Mouse (Mus musculus): ENCODE data around the gene Fhdc1. TPM values are rescaled to one million over a fixed set of nuclear protein-coding genes. Genes with fewer than 3 reads are reported as not detected.

Gene Fhdc1
- polyA plus RNA-seq, 1 experiment from 2014 or later = 14.5 TPM

DNA sequence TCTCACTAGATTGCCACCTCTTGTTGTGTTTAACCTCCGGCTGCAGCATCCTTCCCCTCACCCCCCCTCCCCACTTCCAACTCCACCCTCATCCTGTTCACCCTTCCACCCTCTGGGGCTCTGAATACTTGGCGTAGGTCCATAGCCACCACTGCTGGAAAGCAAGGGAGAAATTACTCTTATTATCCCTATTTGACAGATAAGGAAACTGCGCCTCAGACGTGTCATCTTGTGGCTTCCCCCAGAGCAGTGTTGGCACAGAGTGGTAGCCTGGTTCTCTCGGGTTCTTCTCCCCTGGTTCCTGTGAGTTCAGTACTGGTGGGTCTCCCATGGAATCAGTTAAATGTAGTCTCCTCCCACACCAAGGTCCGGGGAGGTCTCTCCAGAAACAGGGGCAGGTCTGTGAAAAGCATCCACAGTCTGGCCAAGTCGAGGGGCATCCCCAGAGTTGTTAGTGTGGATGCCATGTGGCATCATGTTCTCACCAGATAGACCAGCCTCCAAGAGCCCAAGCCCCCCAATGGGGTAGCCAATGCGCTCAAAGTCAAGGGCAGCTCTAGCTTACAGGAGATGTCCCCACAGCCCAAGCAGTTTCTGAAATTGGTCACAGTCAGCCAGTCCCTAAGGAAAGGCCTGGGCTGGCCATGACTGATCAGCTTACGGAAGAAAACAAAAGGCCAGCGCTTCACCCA, 12.7 kb downstream of the Fhdc1 start:
- Histone ChIP-seq H3K4me3 (ENCODE audit: low read length) (no peak overlapping the region), H3K9ac (ENCODE audit: low read length) (no peak overlapping the region), H3K9me3 (ENCODE audit: control insufficient read depth, low read length) (no peaks in the 10 kb centered on the region), H3K27ac (ENCODE audit: low read length) (no peak overlapping the region), H3K4me1 (replicated peaks; ENCODE audit: control insufficient read depth, insufficient read depth, low read length) (peaks cover 20% of the 10 kb centered on the region), H3K4me2 (ENCODE audit: low read depth, low read length) (no peak overlapping the region), H3K27me3 (ENCODE audit: control insufficient read depth, insufficient read depth, low read depth, low read length) (no peaks in the 10 kb centered on the region), H3K36me3 (ENCODE audit: control insufficient read depth, insufficient read depth, low read length) (no peaks in the 10 kb centered on the region)
- WGBS = 38% methylated on average over 10 of the region's 10 CpGs
- peak; percentile 59 for ATAC-seq (ENCODE audit: low read depth)

DNA sequence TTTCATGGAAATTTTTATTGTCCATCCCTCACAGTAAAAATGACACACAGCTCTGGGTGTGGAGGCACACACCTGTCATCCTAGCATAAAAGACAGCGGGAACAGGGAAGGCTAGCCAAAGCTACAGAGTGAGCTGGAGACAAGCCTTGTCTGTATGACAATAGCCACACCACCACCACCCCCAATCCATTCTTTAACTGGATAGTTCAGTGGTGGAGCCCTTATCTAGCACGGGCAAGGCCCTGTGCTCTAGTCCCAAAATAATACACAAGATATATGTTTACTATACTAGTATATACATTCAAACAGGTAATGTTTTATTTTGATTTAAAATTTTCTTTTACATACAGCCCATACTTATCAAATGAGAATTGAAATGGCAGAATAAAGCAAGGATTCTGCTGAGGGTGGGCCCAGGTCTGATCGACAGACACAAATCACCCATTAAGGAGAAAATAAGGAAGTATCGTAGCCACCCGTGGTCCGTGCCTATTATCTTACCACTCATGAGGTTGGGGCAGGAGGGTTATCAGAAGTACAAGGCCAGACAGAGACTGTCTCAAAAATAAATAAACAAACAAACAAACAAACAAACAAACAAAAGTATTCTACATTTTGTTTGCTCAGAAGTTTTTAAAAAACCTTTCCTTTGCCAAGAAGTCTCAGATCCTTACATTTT, 14.3 kb downstream of the Fhdc1 start:
- no peak overlapping the region for H3K27ac ChIP-seq (ENCODE audit: low read length)
- no peak overlapping the region for H3K9ac ChIP-seq (ENCODE audit: low read length)
- peaks cover 25% of the 10 kb centered on the region for H3K4me1 ChIP-seq (replicated peaks; ENCODE audit: control insufficient read depth, insufficient read depth, low read length)
- no peak overlapping the region for H3K4me3 ChIP-seq (ENCODE audit: low read length)
- no peaks in the 10 kb centered on the region for H3K9me3 ChIP-seq (ENCODE audit: control insufficient read depth, low read length)
- H3K36me3 ChIP-seq (ENCODE audit: control insufficient read depth, insufficient read depth, low read length) = no peaks in the 10 kb centered on the region
- H3K4me2 ChIP-seq (ENCODE audit: low read depth, low read length) = no peak overlapping the region
- no peaks in the 10 kb centered on the region for H3K27me3 ChIP-seq (ENCODE audit: control insufficient read depth, insufficient read depth, low read depth, low read length)
- ATAC-seq (ENCODE audit: low read depth) = no peak
- 74% methylated on average over 6 of the region's 6 CpGs for WGBS

DNA sequence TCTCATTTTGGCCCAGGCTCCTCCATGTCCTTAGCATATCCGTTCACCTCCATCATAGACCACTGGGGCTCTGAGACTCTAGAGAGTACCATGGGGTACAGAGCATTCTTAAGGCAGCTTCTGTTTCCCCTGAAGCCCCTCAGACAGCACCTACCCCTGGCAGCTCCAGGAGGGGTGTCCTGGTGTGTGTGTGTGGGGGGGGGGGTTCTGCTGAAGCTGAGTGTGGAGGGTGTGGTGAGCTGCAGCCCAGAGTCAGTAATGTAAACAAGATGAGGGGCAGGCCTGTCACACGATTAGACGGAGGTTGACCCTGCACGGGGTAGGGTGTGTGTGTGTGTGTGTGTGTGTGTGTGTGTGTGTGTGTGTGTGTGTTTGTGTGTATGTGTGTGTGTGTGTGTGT, 18.5 kb downstream of the Fhdc1 start:
- no peak overlapping the region for H3K4me3 ChIP-seq (ENCODE audit: low read length)
- no peaks in the 10 kb centered on the region for H3K36me3 ChIP-seq (ENCODE audit: control insufficient read depth, insufficient read depth, low read length)
- ATAC-seq (ENCODE audit: low read depth) = peak; percentile 47
- H3K4me1 ChIP-seq (replicated peaks; ENCODE audit: control insufficient read depth, insufficient read depth, low read length) = peaks cover 18% of the 10 kb centered on the region
- no peaks in the 10 kb centered on the region for H3K27me3 ChIP-seq (ENCODE audit: control insufficient read depth, insufficient read depth, low read depth, low read length)
- H3K4me2 ChIP-seq (ENCODE audit: low read depth, low read length) = no peak overlapping the region
- no peaks in the 10 kb centered on the region for H3K9me3 ChIP-seq (ENCODE audit: control insufficient read depth, low read length)
- WGBS = 19% methylated on average over 4 of the region's 4 CpGs
- no peak overlapping the region for H3K27ac ChIP-seq (ENCODE audit: low read length)
- no peak overlapping the region for H3K9ac ChIP-seq (ENCODE audit: low read length)

DNA sequence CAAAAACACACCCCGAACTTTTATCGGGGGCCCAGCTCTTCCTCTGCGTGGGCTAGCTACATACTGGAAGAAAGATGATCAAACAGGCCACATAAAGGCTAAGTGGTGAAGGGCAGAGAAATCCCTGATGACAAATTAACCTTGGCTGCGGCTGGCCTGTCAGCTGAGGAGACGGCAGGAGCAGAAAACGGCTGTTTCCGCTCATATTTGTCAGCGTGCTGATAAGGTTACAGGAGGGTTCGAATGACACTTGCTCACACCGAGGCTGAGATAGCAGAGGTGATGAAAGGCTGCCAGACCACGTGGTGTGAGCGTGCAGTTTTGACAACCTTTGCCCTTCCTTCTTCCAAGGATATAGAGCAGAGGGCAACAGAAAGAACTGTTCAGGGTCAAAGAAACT, 19.3 kb downstream of the Fhdc1 start:
- Histone ChIP-seq H3K4me1 (replicated peaks; ENCODE audit: control insufficient read depth, insufficient read depth, low read length) (peaks cover 20% of the 10 kb centered on the region), H3K36me3 (ENCODE audit: control insufficient read depth, insufficient read depth, low read length) (no peaks in the 10 kb centered on the region), H3K27ac (ENCODE audit: low read length) (peak overlapping the region; percentile 47), H3K4me2 (ENCODE audit: low read depth, low read length) (peak overlapping the region; percentile 16; the same call in 1 of the 2 replicates), H3K9ac (ENCODE audit: low read length) (peak overlapping the region; percentile 31; the same call in 1 of the 2 replicates), H3K4me3 (ENCODE audit: low read length) (no peak overlapping the region), H3K27me3 (ENCODE audit: control insufficient read depth, insufficient read depth, low read depth, low read length) (no peaks in the 10 kb centered on the region), H3K9me3 (ENCODE audit: control insufficient read depth, low read length) (no peaks in the 10 kb centered on the region)
- WGBS = 9% methylated on average over 12 of the region's 12 CpGs
- ATAC-seq (ENCODE audit: low read depth) = peak; percentile 78

DNA sequence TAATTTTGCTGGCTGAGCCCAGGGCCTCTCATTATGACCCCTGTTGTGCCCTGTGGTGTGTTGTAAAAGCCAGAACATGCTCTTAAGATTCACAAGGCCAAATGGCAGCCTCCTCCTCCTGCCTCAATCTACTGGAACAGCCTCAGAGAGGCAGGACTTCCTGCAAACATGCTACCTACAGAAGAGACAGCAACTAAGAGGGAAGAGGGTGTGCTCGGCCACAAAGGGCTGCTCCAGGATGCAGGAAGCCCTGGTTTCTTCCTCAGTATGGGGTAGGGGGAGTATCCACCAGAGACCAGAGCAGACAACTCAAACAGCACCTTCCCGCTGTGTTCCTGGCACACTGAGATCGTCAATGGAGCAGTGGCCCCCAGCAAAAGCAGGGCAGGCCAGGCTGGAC, 19.7 kb downstream of the Fhdc1 start:
- Histone ChIP-seq H3K4me1 (replicated peaks; ENCODE audit: control insufficient read depth, insufficient read depth, low read length) (peaks cover 24% of the 10 kb centered on the region), H3K4me2 (ENCODE audit: low read depth, low read length) (0 out of 2 replicates have a peak overlapping the region, but pooled peaks have one; percentile 16), H3K27ac (ENCODE audit: low read length) (peak overlapping the region; percentile 47), H3K36me3 (ENCODE audit: control insufficient read depth, insufficient read depth, low read length) (no peaks in the 10 kb centered on the region), H3K4me3 (ENCODE audit: low read length) (no peak overlapping the region), H3K27me3 (ENCODE audit: control insufficient read depth, insufficient read depth, low read depth, low read length) (no peaks in the 10 kb centered on the region), H3K9me3 (ENCODE audit: control insufficient read depth, low read length) (no peaks in the 10 kb centered on the region), H3K9ac (ENCODE audit: low read length) (peak overlapping the region; percentile 31; the same call in 1 of the 2 replicates)
- 18% methylated on average over 3 of the region's 3 CpGs for WGBS
- ATAC-seq (ENCODE audit: low read depth) = peak; percentile 48

DNA sequence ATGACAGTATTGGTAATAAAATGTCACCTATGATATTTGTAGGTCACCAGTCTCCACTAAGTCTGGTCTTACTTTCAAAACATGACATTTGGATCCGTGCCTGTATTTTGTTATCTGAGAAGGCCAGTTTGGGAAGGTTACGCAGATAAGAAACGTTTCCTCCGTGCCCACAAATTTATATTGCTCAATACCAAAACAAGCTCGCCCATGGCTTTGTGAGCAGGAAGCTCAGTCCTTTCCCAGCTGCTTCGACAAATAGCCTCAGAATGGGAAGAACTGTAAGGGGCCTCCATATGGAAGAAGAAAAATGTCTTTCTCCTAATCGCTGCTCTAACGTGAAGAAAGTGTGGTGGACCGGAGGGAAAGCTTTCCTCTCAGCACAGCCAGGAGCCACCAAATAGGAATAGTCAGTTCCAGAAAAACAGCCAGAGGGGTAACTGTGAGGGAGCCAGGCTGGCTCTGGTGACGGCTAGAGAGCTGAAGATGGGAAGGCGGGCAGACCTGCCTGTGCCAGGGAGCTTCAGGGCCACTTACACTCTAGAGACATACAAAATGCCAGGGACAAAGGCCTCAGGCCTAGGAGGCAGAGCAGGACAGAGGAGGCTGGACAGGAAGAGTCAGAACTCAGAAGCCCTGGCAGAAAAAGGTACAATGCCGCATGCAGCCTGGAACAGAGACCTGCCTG, 24.4 kb downstream of the Fhdc1 start:
- Histone ChIP-seq H3K36me3 (ENCODE audit: control insufficient read depth, insufficient read depth, low read length) (no peaks in the 10 kb centered on the region; the same call in 1 of the 2 replicates), H3K9me3 (ENCODE audit: control insufficient read depth, low read length) (no peaks in the 10 kb centered on the region), H3K4me3 (ENCODE audit: low read length) (no peak overlapping the region), H3K27me3 (ENCODE audit: control insufficient read depth, insufficient read depth, low read depth, low read length) (no peaks in the 10 kb centered on the region), H3K4me2 (ENCODE audit: low read depth, low read length) (no peak overlapping the region), H3K9ac (ENCODE audit: low read length) (no peak overlapping the region), H3K4me1 (replicated peaks; ENCODE audit: control insufficient read depth, insufficient read depth, low read length) (peaks cover 16% of the 10 kb centered on the region), H3K27ac (ENCODE audit: low read length) (peak overlapping the region; percentile 41; the same call in 1 of the 2 replicates)
- ATAC-seq (ENCODE audit: low read depth) = 0 out of 2 replicates have a peak, but pooled peaks have one; percentile 26
- 45% methylated on average over 12 of the region's 12 CpGs for WGBS

DNA sequence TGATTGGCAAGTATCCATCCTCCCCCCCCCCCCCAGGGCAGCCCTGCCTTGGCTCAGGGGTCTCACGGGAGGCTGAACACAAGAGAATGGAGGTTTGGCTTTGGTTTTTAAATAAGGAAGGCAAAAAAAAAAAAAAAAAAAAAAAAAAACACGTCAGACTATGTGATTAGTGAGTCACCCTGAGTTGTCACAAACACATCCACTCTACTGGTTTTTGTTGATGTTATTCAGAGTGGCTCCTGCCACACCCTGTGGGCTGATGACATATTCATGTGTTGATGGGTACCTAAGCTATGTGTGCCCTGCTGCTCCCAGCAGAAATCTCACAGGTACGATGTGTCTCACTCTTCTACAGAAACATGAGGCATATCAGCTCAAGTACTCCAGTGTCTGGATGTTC, 29.6 kb downstream of the Fhdc1 start:
- Histone ChIP-seq H3K9ac (ENCODE audit: low read length) (no peak overlapping the region), H3K4me1 (replicated peaks; ENCODE audit: control insufficient read depth, insufficient read depth, low read length) (peaks cover 18% of the 10 kb centered on the region), H3K4me3 (ENCODE audit: low read length) (no peak overlapping the region), H3K36me3 (ENCODE audit: control insufficient read depth, insufficient read depth, low read length) (peaks cover 4% of the 10 kb centered on the region), H3K9me3 (ENCODE audit: control insufficient read depth, low read length) (no peaks in the 10 kb centered on the region), H3K4me2 (ENCODE audit: low read depth, low read length) (no peak overlapping the region), H3K27me3 (ENCODE audit: control insufficient read depth, insufficient read depth, low read depth, low read length) (no peaks in the 10 kb centered on the region), H3K27ac (ENCODE audit: low read length) (no peak overlapping the region)
- no peak for ATAC-seq (ENCODE audit: low read depth)
- 59% methylated on average over 3 of the region's 3 CpGs for WGBS

DNA sequence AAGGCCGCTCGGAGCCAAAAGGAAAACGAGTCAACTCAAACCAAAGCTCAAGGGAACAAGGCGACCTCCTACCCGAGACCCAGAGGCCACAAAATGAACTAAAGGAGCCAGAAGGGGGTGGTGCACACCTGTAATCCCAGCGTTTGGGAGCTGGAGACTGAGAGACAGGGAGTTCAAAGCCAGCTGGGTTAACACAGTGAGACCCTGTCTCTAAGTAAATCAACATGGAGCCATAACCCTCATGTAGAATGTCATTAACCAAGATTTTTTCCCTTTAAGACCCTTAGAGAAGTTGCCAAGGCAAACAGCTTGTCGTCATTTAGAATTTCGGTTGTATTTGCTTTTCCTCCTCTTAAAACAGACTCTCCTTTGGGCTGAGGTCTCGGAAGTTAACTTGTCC, 31.2 kb downstream of the Fhdc1 start:
- no peak overlapping the region for H3K4me3 ChIP-seq (ENCODE audit: low read length)
- peaks cover 4% of the 10 kb centered on the region; the same call in 1 of the 2 replicates for H3K36me3 ChIP-seq (ENCODE audit: control insufficient read depth, insufficient read depth, low read length)
- peak; percentile 74 for ATAC-seq (ENCODE audit: low read depth)
- H3K9me3 ChIP-seq (ENCODE audit: control insufficient read depth, low read length) = no peaks in the 10 kb centered on the region
- no peak overlapping the region for H3K9ac ChIP-seq (ENCODE audit: low read length)
- 61% methylated on average over 9 of the region's 9 CpGs for WGBS
- H3K27me3 ChIP-seq (ENCODE audit: control insufficient read depth, insufficient read depth, low read depth, low read length) = no peaks in the 10 kb centered on the region
- H3K27ac ChIP-seq (ENCODE audit: low read length) = peak overlapping the region; percentile 71
- H3K4me2 ChIP-seq (ENCODE audit: low read depth, low read length) = no peak overlapping the region
- H3K4me1 ChIP-seq (replicated peaks; ENCODE audit: control insufficient read depth, insufficient read depth, low read length) = peaks cover 17% of the 10 kb centered on the region; the same call in 1 of the 2 replicates

DNA sequence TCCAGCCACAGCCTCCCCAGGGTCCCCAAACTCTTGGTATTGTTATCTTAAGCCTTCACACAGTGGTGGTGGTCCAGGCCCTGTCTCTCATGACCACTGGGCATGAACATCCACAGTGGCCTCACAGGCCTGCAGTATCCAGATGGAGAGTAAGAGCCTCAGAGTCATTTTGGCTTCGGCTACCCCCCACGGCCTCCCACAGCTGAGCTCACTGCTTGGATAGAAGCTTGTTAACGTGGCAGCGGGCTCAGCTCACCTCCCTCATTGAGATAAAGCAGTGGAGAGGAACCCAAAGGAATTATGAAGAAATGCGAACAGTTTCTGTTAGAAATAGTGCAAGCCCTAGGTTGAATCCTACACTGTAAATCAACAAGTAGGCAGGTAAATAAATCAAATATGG, 32.4 kb downstream of the Fhdc1 start:
- H3K9me3 ChIP-seq (ENCODE audit: control insufficient read depth, low read length) = no peaks in the 10 kb centered on the region
- ATAC-seq (ENCODE audit: low read depth) = no peak
- no peaks in the 10 kb centered on the region for H3K27me3 ChIP-seq (ENCODE audit: control insufficient read depth, insufficient read depth, low read depth, low read length)
- no peak overlapping the region for H3K4me3 ChIP-seq (ENCODE audit: low read length)
- no peak overlapping the region for H3K4me2 ChIP-seq (ENCODE audit: low read depth, low read length)
- peaks cover 4% of the 10 kb centered on the region; the same call in 1 of the 2 replicates for H3K36me3 ChIP-seq (ENCODE audit: control insufficient read depth, insufficient read depth, low read length)
- H3K9ac ChIP-seq (ENCODE audit: low read length) = no peak overlapping the region
- H3K4me1 ChIP-seq (replicated peaks; ENCODE audit: control insufficient read depth, insufficient read depth, low read length) = peaks cover 17% of the 10 kb centered on the region; the same call in 1 of the 2 replicates
- no peak overlapping the region for H3K27ac ChIP-seq (ENCODE audit: low read length)
- 63% methylated on average over 5 of the region's 5 CpGs for WGBS

Data from lung, embryonic 16.5 days (tissue).